Mouse (Mus musculus): ENCODE results near the gene Neil3.

Gene Neil3

GRCm38 (mm10) chr8:53638495-53639171 is at the start of gene Neil3:
TSS of gene Neil3 (minus strand) at chr8:53639065.
- peak; percentile 75 for DNase-seq (ENCODE audit: low spot score)

- DNase-seq (ENCODE audit: low spot score): peak; percentile 29
Observed at GRCm38 (mm10) chr8:53680846-53681245, 42.0 kb upstream of the Neil3 start.

- DNase-seq (ENCODE audit: low spot score): no peak
Observed at GRCm38 (mm10) chr8:53663946-53664345, 25.1 kb upstream of the Neil3 start.

- DNase-seq (ENCODE audit: low spot score): no peak
Observed at GRCm38 (mm10) chr8:53661436-53661835, 22.6 kb upstream of the Neil3 start.

GRCm38 (mm10) chr8:53630618-53631017 is 8.2 kb downstream of the Neil3 start:
- no peak for DNase-seq (ENCODE audit: low spot score)

- no peak for DNase-seq (ENCODE audit: low spot score)
Observed at GRCm38 (mm10) chr8:53628864-53629415, 9.9 kb downstream of the Neil3 start.

- no peak for DNase-seq (ENCODE audit: low spot score)
Observed at GRCm38 (mm10) chr8:53623425-53623824, 15.4 kb downstream of the Neil3 start.

- DNase-seq (ENCODE audit: low spot score): no peak
Observed at GRCm38 (mm10) chr8:53619196-53619595, 19.7 kb downstream of the Neil3 start.

GRCm38 (mm10) chr8:53614288-53614646 is 24.6 kb downstream of the Neil3 start:
- no peak for DNase-seq (ENCODE audit: low spot score)

- DNase-seq (ENCODE audit: low spot score): no peak
Observed at GRCm38 (mm10) chr8:53613577-53614287, 25.1 kb downstream of the Neil3 start.

- no peak for DNase-seq (ENCODE audit: low spot score)
Observed at GRCm38 (mm10) chr8:53612297-53612696, 26.6 kb downstream of the Neil3 start.

- DNase-seq (ENCODE audit: low spot score): peak; percentile 49
Observed at GRCm38 (mm10) chr8:53607040-53607439, 31.8 kb downstream of the Neil3 start.

- no peak for DNase-seq (ENCODE audit: low spot score)
Observed at GRCm38 (mm10) chr8:53604906-53605305, 34.0 kb downstream of the Neil3 start.

- no peak for DNase-seq (ENCODE audit: low spot score)
Observed at GRCm38 (mm10) chr8:53603672-53604071, 35.2 kb downstream of the Neil3 start.

GRCm38 (mm10) chr8:53600826-53601225 is 38.0 kb downstream of the Neil3 start:
- no peak for DNase-seq (ENCODE audit: low spot score)

- no peak for DNase-seq (ENCODE audit: low spot score)
Observed at GRCm38 (mm10) chr8:53600025-53600811, 38.6 kb downstream of the Neil3 start.

GRCm38 (mm10) chr8:53598101-53598500 is 40.8 kb downstream of the Neil3 start:
- no peak for DNase-seq (ENCODE audit: low spot score)

- DNase-seq (ENCODE audit: low spot score): no peak
Observed at GRCm38 (mm10) chr8:53591777-53592176, 47.1 kb downstream of the Neil3 start.

- no peak for DNase-seq (ENCODE audit: low spot score)
Observed at GRCm38 (mm10) chr8:53573600-53573999, 65.3 kb downstream of the Neil3 start.

GRCm38 (mm10) chr8:53566223-53566622 is 72.6 kb downstream of the Neil3 start:
- DNase-seq (ENCODE audit: low spot score): no peak

GRCm38 (mm10) chr8:53562441-53563040 is 76.3 kb downstream of the Neil3 start:
- DNase-seq (ENCODE audit: low spot score): no peak

- no peak for DNase-seq (ENCODE audit: low spot score)
Observed at GRCm38 (mm10) chr8:53539585-53539984, 99.3 kb downstream of the Neil3 start.
